Mouse (Mus musculus) thymus, adult 18-20 months (tissue): ENCODE measurements around the gene Map4.
"Not testable (repeated sequence)": the region's sequence is repeated elsewhere in the genome, so short reads cannot be mapped to it uniquely, and the experiment has no call there.

Experiments
- DNase-seq, 2 experiments: peaks; one replicate each; pipeline ENCODE4 v3.0.0; 2022; ENCODE audit warnings: mixed read lengths in 2 of 2

Gene Map4

GRCm38 (mm10) chr9:109930063-109930462 lies 1.2 kb upstream of the Map4 start:
- no peak for DNase-seq

DNA sequence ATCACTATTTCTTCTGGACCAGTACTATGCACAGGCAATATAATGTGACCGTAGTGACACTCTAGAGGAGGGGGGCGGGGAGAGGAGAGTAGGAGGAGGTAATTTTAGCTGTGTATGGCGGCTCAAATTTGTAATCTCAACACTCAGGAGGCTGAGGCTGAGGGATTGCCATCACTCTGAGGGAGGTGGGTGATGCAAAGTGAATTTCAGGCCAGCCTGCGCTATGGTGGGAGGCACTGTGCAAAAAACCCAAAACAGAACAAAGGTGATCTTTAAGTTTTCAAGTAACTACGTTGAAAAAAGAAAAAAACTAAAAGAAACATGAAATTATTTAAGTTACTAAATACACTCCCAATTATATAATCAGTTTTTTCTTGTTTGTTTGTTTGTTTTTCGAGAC lies 508 bp upstream of the Map4 start:
- no peak for DNase-seq

GRCm38 (mm10) chr9:109932361-109932755 lies 1.1 kb downstream of the Map4 start:
- peak in 1 of 2 experiments; percentile 35 for DNase-seq

GRCm38 (mm10) chr9:109932756-109933375 lies 1.6 kb downstream of the Map4 start:
- DNase-seq: peak; percentile 7 to 11

DNA sequence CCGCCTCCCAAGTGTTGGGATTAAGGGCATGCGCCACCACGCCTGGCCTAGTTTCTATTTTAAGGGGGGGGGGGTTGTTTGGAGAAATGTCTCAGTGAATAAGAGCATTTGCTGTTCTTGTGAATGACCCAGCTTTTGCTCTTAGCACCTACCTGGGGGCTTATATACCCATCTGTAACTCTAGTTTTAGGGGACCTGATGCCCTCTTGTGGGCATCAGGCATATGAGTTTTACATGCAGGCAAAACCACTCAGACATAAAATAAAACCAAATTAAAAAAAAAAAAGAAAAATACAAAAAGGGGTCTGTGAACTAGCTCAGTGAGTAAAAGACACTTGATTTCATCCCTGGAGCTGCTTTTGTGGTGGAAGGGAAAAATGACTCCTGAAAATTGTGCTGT lies 8.1 kb downstream of the Map4 start:
- DNase-seq: no peak

- no peak for DNase-seq
Measured at GRCm38 (mm10) chr9:109942796-109943195, 11.5 kb downstream of the Map4 start.

GRCm38 (mm10) chr9:109944712-109945111 lies 13.5 kb downstream of the Map4 start:
- DNase-seq: no peak

DNA sequence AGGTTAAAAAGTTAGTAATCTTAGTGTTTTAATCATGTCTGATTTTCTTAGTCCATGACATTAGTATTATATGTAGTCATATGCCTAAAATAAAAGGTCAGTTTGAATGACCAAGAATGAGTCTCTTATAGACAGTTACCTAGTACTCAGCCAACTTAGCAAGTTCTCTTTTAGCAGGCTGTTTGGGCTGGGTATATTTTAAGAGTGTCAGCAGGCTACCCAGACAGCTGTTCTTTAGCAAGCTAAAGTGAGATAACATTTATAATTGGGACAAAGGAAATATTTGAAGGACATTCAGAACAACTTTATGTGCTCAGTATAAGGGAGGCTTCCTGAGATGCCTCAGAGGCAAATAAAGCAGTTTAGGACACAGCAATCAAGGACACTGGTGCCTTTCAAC lies 17.3 kb downstream of the Map4 start:
- no peak for DNase-seq

DNA sequence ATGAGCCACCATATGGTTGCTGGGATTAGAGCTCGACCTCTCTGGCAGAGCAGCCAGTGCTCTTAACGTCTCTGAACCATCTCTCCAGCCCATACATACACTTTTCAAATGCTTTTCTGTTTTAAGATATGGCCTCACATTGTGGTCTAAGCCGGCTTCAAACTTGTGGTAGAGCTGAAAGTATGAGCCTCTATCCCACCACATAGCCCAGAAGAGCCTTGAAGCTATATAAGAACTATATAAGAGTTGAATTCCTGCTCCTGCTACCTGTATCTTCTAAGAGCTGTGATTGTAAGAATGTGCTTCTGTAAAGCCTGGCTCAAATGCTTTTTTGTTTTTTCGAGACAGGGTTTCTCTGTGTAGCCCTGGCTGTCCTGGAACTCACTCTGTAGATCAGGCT lies 18.5 kb downstream of the Map4 start:
- no peak for DNase-seq

DNA sequence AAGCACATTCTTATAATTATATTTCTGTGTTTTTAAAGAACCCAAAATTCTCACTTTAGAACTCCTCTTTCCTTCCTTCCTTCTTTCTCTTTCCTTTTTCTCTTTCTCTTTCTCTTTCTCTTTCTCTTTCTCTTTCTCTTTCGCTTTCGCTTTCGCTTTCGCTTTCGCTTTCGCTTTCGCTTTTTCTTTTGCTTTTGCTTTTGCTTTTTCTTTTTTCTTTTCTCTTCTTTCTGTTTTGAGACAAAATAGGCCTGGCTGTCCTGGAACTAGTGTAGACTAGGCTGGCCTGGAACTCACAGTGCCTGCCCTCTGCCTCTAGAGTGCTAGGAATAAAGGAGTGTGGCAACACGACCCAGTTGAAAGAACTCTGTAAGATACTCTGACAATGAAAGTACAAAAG lies 22.3 kb downstream of the Map4 start:
- DNase-seq: no peak

- DNase-seq: no peak
Measured at GRCm38 (mm10) chr9:109954631-109955030, 23.4 kb downstream of the Map4 start.

DNA sequence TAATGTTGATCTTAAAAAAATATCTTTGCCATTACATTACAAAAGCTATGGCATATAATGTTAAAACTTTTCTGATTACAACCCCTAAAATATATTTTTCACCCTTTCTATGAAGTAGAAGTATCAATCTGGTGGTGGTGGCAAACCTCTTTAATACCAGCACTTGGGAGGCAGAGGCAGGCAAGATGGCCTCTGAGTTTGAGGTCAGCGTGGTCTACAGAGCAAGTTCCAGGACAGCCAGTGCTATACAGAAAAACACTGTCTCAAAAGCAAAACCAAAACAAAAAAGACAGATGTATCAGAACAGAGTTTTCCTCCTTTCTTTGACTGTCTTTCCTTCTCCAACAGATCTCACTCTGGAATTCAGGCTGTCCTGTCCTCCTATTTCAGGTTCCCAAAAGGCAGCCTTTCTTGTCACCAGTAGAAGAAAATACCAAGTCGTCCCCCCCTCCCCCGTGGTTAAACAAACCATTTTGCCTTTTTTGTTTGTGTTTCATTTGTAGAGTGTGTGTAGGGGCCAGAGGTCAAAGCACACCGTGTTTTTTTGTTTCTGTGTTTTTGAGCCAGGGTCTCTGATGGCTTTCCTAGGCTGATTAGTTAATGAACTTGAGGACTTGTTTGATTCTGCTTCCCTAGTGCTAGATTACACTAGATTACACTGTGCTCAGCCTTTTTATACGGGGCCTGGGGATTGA lies 28.3 kb downstream of the Map4 start:
- DNase-seq: no peak

GRCm38 (mm10) chr9:109960593-109960992 lies 29.3 kb downstream of the Map4 start:
- DNase-seq: no peak

- no peak for DNase-seq
Measured at GRCm38 (mm10) chr9:109964761-109965160, 33.5 kb downstream of the Map4 start.

DNA sequence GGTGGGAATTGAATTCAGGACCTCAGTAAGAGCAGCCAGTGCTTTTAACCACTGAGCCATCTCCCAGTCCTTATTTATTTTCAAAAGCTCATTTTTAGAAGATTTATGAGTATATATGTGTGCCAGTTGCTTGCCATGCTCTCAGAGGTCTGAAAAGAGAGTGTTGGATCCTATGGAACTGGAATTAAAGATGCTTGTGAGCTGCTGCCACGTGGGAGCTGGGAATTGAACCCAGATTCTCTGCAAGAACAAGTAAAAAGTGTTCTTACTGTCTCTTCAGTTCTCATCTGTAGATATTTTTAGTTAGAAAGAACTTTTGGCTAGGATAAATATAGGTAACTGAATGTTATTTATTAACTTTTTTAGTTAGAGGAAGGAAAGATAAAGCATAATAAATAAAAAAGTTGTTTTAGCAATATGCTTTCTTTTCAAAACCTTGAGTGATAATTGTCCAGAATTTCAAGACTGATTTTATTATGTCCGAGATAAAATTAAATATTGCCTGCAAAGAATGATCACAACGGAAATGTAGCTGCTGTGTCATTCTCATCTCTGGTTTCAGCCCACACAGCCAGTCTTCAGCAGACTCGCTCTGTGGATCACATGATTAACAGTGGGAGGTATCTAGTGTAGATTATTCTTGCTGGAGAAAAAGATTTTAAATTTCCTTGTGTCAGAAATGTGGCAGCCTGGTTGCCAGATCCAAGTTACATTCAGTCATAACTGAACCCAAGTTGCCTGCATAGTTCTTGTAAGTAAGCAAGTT lies 37.3 kb downstream of the Map4 start:
- DNase-seq: no peak

DNA sequence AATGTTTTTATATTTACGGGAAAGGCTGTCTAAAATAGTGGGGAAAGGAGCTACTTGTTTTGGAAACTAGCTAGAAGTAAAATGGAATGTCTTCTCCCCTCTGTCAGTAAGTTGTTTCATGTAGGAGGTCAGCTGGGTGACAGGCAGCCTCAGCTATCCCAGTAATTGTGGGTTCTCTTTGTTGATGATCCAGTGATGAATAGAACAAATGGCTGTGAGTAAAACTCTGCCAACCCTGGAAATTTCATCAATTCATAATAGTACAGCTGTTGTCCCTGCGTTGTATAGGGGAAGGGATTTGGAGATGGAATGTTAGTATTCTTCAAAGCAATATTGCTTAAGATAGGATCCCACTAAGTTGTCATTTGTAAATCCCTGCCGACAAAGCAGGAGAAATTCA lies 37.9 kb downstream of the Map4 start:
- DNase-seq: no peak

GRCm38 (mm10) chr9:109969792-109970336 lies 38.6 kb downstream of the Map4 start:
- DNase-seq: no peak

DNA sequence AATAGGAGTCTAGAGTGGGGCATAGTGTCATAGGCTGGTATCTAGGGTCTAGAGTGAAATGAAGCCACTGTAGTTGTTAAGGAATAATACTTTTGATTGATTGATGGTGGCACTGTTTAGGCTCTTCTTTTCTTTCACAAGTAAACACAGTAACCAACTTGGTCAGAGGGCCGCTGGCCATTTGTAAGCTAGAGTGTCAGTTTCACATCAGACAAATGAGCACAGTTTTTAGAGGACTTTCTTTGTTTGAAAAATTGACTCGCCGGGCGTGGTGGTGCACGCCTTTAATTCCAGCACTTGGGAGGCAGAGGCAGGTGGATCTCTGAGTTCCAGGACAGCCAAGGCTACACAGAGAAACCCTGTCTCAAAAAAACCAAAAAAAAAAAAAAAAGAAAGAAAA lies 40.5 kb downstream of the Map4 start:
- DNase-seq: not testable (repeated sequence)

GRCm38 (mm10) chr9:109980223-109980622 lies 49.0 kb downstream of the Map4 start:
- DNase-seq: not testable (repeated sequence)

- DNase-seq: peak; percentile 30 to 43
Measured at GRCm38 (mm10) chr9:109985416-109985815, 54.2 kb downstream of the Map4 start.

- DNase-seq: no peak
Measured at GRCm38 (mm10) chr9:109989084-109989483, 57.8 kb downstream of the Map4 start.

DNA sequence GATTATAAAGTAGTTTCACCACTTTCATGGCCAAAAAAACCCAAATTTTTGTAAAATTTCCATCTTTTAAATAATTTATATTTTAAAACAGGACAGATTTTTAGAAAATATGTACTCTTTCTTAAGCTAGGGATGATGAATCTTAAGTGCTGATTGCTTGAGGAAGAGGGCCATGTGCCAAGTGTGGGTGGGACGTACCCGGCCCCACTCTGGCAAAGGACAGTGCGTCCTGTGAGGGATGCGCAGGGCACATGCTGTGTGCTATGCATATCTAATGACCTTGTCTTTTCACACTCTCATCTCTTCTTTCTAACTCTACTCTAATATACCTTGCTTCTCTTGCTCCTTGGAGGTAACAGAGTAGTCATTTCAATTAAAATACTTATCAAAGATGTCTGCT lies 66.2 kb downstream of the Map4 start:
- no peak for DNase-seq

GRCm38 (mm10) chr9:110001946-110002345 lies 70.7 kb downstream of the Map4 start:
- no peak for DNase-seq

DNA sequence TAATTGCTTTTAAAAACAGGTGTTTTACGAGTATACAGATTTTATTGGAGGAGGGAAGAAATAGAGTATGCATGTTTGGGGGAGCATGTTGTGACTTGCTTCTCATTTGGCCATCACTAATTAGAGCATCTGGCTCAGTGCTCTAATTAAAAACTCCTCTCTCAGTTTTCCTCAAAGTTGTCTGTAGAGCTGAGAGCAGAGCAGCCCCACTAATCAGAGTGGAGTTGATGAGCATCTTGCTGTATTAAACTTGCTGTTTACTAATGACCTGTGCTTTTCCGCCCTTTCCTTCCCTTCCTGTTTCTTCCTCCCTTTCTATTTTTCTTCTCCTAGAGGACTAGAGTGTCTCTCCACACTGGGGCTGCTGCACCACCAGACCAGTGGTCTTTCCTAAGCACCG lies 71.2 kb downstream of the Map4 start:
- DNase-seq: no peak
